Mouse (Mus musculus): ENCODE results near the gene Snx32. TPM values are rescaled to one million over a fixed set of nuclear protein-coding genes. Genes with fewer than 3 reads are reported as not detected.

Snx32 gene
- polyA plus RNA-seq, 1 experiment from 2014 or later: 116 TPM

GRCm38 (mm10) chr19:5515840-5516777, 5.8 kb upstream of the Snx32 start:
- Histone ChIP-seq H3K9me3 (replicated peaks; ENCODE audit: control insufficient read depth, low read length, poor library complexity, severe bottlenecking) (no peaks in the 10 kb centered on the region), H3K27ac (ENCODE audit: low read length) (no peak overlapping the region), H3K27me3 (ENCODE audit: control insufficient read depth, insufficient read depth, low read depth, low read length) (no peaks in the 10 kb centered on the region), H3K4me1 (ENCODE audit: control insufficient read depth, insufficient read depth, low read length) (peaks cover 5% of the 10 kb centered on the region), H3K4me3 (ENCODE audit: low read depth, low read length) (no peak overlapping the region), H3K4me2 (ENCODE audit: low read length) (no peak overlapping the region), H3K36me3 (ENCODE audit: control insufficient read depth, insufficient read depth, low read length) (no peaks in the 10 kb centered on the region), H3K9ac (ENCODE audit: low read depth, low read length) (no peak overlapping the region)
- 79% methylated on average over 7 of the region's 7 CpGs for WGBS
- ATAC-seq: no peak

GRCm38 (mm10) chr19:5513005-5513349, 2.6 kb upstream of the Snx32 start:
- ATAC-seq: no peak
- Histone ChIP-seq H3K27me3 (ENCODE audit: control insufficient read depth, insufficient read depth, low read depth, low read length) (no peaks in the 10 kb centered on the region), H3K4me3 (ENCODE audit: low read depth, low read length) (no peak overlapping the region), H3K36me3 (ENCODE audit: control insufficient read depth, insufficient read depth, low read length) (no peaks in the 10 kb centered on the region), H3K27ac (ENCODE audit: low read length) (no peak overlapping the region), H3K9me3 (replicated peaks; ENCODE audit: control insufficient read depth, low read length, poor library complexity, severe bottlenecking) (no peaks in the 10 kb centered on the region), H3K4me1 (ENCODE audit: control insufficient read depth, insufficient read depth, low read length) (peaks cover 18% of the 10 kb centered on the region), H3K4me2 (ENCODE audit: low read length) (no peak overlapping the region), H3K9ac (ENCODE audit: low read depth, low read length) (no peak overlapping the region)
- 81% methylated on average over 3 of the region's 3 CpGs for WGBS

GRCm38 (mm10) chr19:5512091-5513004, 2.0 kb upstream of the Snx32 start:
- H3K27me3 ChIP-seq (ENCODE audit: control insufficient read depth, insufficient read depth, low read depth, low read length): no peaks in the 10 kb centered on the region
- peaks cover 18% of the 10 kb centered on the region for H3K4me1 ChIP-seq (ENCODE audit: control insufficient read depth, insufficient read depth, low read length)
- no peak overlapping the region for H3K4me2 ChIP-seq (ENCODE audit: low read length)
- 82% methylated on average over 12 of the region's 12 CpGs for WGBS
- H3K27ac ChIP-seq (ENCODE audit: low read length): no peak overlapping the region
- H3K4me3 ChIP-seq (ENCODE audit: low read depth, low read length): no peak overlapping the region
- H3K9me3 ChIP-seq (replicated peaks; ENCODE audit: control insufficient read depth, low read length, poor library complexity, severe bottlenecking): no peaks in the 10 kb centered on the region
- no peak for ATAC-seq
- H3K36me3 ChIP-seq (ENCODE audit: control insufficient read depth, insufficient read depth, low read length): no peaks in the 10 kb centered on the region
- no peak overlapping the region for H3K9ac ChIP-seq (ENCODE audit: low read depth, low read length)

- ATAC-seq: no peak
- Histone ChIP-seq H3K4me1 (ENCODE audit: control insufficient read depth, insufficient read depth, low read length) (peaks cover 19% of the 10 kb centered on the region), H3K9ac (ENCODE audit: low read depth, low read length) (peak overlapping the region; percentile 63), H3K27ac (ENCODE audit: low read length) (no peak overlapping the region; the same call in 1 of the 2 replicates), H3K9me3 (replicated peaks; ENCODE audit: control insufficient read depth, low read length, poor library complexity, severe bottlenecking) (no peaks in the 10 kb centered on the region), H3K4me3 (ENCODE audit: low read depth, low read length) (peak overlapping the region; percentile 64), H3K27me3 (ENCODE audit: control insufficient read depth, insufficient read depth, low read depth, low read length) (no peaks in the 10 kb centered on the region), H3K36me3 (ENCODE audit: control insufficient read depth, insufficient read depth, low read length) (no peaks in the 10 kb centered on the region), H3K4me2 (ENCODE audit: low read length) (peak overlapping the region; percentile 91)
- 51% methylated on average over 15 of the region's 15 CpGs for WGBS
These were observed 815 bp upstream of the Snx32 start for GRCm38 (mm10) chr19:5511074-5511632.

- no peak for ATAC-seq
- H3K9me3 ChIP-seq (replicated peaks; ENCODE audit: control insufficient read depth, low read length, poor library complexity, severe bottlenecking): no peaks in the 10 kb centered on the region
- no peak within 1 kb of the TSS for H3K4me2 ChIP-seq (ENCODE audit: low read length)
- H3K36me3 ChIP-seq (ENCODE audit: control insufficient read depth, insufficient read depth, low read length): 0 out of 2 replicates have a peak, but pooled peaks cover 7% of the 10 kb centered on the region
- no peak within 1 kb of the TSS for H3K4me3 ChIP-seq (ENCODE audit: low read depth, low read length)
- H3K27ac ChIP-seq (ENCODE audit: low read length): no peak within 1 kb of the TSS
- H3K27me3 ChIP-seq (ENCODE audit: control insufficient read depth, insufficient read depth, low read depth, low read length): no peaks in the 10 kb centered on the region
- peaks cover 2% of the 10 kb centered on the region; the same call in 1 of the 2 replicates for H3K4me1 ChIP-seq (ENCODE audit: control insufficient read depth, insufficient read depth, low read length)
- no peak within 1 kb of the TSS for H3K9ac ChIP-seq (ENCODE audit: low read depth, low read length)
- 65% methylated on average over 17 of the region's 17 CpGs for WGBS
These were observed 6.7 kb downstream of the Snx32 start, which contains the start of gene 1700020D05Rik for GRCm38 (mm10) chr19:5503687-5504086. TSS of gene 1700020D05Rik (minus strand) at chr19:5503787.

- Histone ChIP-seq H3K4me2 (ENCODE audit: low read length) (no peak overlapping the region), H3K4me3 (ENCODE audit: low read depth, low read length) (no peak overlapping the region), H3K36me3 (ENCODE audit: control insufficient read depth, insufficient read depth, low read length) (peaks cover 28% of the 10 kb centered on the region), H3K27ac (ENCODE audit: low read length) (no peak overlapping the region), H3K9ac (ENCODE audit: low read depth, low read length) (no peak overlapping the region), H3K9me3 (replicated peaks; ENCODE audit: control insufficient read depth, low read length, poor library complexity, severe bottlenecking) (no peaks in the 10 kb centered on the region), H3K27me3 (ENCODE audit: control insufficient read depth, insufficient read depth, low read depth, low read length) (no peaks in the 10 kb centered on the region), H3K4me1 (ENCODE audit: control insufficient read depth, insufficient read depth, low read length) (no peaks in the 10 kb centered on the region)
- no peak for ATAC-seq
- 95% methylated on average over 2 of the region's 2 CpGs for WGBS
These were observed 9.9 kb downstream of the Snx32 start for GRCm38 (mm10) chr19:5500330-5500875.

DNA sequence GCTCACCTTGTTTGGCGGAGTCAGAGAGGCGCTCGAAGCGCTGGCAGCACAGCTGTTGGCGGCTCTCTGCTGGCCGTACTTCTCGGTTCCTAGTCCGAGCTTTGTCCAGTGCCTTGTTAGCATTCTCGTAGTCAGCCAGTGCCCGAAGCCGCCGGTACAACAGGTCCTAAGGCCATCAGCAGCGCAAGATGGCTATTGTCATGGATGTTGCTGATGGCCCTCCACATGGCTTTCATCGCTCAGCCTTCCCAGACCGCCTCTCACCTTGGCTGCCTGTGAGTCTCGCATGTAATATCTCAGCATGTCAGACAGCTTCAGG, 14.3 kb downstream of the Snx32 start:
- Histone ChIP-seq H3K4me3 (ENCODE audit: low read depth, low read length) (no peak overlapping the region; the same call in 1 of the 2 replicates), H3K36me3 (ENCODE audit: control insufficient read depth, insufficient read depth, low read length) (peaks cover 38% of the 10 kb centered on the region), H3K27me3 (ENCODE audit: control insufficient read depth, insufficient read depth, low read depth, low read length) (no peaks in the 10 kb centered on the region), H3K4me1 (ENCODE audit: control insufficient read depth, insufficient read depth, low read length) (peaks cover 16% of the 10 kb centered on the region), H3K9me3 (replicated peaks; ENCODE audit: control insufficient read depth, low read length, poor library complexity, severe bottlenecking) (no peaks in the 10 kb centered on the region), H3K4me2 (ENCODE audit: low read length) (no peak overlapping the region), H3K9ac (ENCODE audit: low read depth, low read length) (no peak overlapping the region), H3K27ac (ENCODE audit: low read length) (no peak overlapping the region)
- ATAC-seq: no peak
- 90% methylated on average over 16 of the region's 16 CpGs for WGBS

DNA sequence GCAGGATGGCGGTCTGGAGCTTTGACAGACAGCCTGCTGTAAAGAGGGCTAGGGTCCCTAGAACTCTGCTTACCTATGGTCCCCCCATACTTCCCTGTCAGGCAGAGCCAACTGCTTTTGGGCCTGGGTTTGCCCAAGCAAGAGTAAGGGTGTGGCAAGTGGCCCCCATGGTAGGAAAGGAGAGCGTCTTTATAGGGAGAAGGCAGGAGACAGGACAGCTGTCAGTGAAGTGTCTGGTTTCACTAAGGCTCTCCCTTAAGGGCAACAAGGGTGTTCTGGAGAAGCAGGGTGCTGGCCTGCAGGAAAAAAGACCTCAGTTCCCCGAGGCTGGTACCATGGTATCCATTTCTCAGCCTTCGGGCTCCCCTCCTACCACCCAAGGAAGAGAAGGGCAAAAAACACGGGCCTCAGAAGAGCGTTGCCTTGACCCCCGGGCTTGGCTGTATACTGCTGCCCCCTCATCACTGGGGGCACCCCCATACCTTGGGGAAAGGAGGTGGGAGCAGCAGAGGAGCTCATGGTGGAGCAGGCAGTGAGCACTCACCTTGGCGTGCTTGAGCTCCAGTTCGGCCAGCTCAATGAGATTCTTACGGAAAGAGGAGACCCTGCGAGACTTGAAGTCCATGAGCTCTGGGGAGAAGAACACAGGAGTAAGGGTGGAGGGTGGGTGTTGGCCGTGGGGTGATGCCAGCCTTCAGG, 14.8 kb downstream of the Snx32 start:
- 87% methylated on average over 12 of the region's 12 CpGs for WGBS
- Histone ChIP-seq H3K4me2 (ENCODE audit: low read length) (no peak overlapping the region), H3K36me3 (ENCODE audit: control insufficient read depth, insufficient read depth, low read length) (peaks cover 38% of the 10 kb centered on the region)

More for the DNA sequence above, 14.8 kb downstream of the Snx32 start:
- Histone ChIP-seq H3K4me1 (ENCODE audit: control insufficient read depth, insufficient read depth, low read length) (peaks cover 16% of the 10 kb centered on the region), H3K27me3 (ENCODE audit: control insufficient read depth, insufficient read depth, low read depth, low read length) (no peaks in the 10 kb centered on the region), H3K4me3 (ENCODE audit: low read depth, low read length) (no peak overlapping the region; the same call in 1 of the 2 replicates), H3K9ac (ENCODE audit: low read depth, low read length) (no peak overlapping the region), H3K27ac (ENCODE audit: low read length) (no peak overlapping the region), H3K9me3 (replicated peaks; ENCODE audit: control insufficient read depth, low read length, poor library complexity, severe bottlenecking) (no peaks in the 10 kb centered on the region)
- ATAC-seq: no peak
